Mouse (Mus musculus): Measurements from ENCODE around the gene Wwtr1.

DNA sequence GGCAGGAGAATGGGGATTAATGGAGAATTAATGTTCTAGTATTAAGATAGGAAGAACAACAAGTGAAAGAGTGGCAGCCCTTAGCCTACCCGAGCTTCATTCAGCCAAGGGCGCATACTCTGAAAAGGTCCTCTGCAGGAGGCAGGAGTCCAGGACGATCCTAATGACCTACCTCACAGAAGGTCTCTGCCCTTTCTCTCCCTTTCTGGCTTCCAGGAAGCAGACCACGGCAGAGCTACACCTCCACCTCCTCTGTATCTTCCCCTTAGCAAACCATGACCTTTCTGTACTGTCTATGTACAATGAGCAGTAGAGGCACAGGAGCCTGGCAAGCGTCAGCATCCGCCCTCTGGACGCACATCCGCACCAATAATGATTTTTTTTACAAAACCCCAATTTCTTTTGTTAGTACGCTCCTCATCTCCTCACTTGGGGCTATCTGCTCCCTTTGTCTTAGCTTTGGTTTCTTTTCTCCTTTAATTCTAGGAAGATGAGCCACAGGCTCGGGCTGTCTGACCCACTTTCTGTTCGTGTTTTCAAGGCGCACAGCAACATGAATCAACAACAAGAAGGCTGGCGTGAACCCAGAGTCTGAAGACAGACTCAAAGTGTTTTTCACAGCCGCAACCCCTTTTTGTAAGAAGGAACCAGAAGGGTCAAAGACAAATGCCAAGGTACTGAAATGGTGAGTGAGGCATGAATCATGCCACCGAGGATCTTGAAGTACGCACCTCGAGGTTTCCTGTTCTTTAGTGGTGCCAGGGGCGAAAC is 63.7 kb downstream of the Wwtr1 start:
- TF ChIP-seq GATA1 (IDR thresholded peaks at IDR 0.05; ENCODE audit: borderline replicate concordance, low read length) (no peak), FLI1 (IDR thresholded peaks at IDR 0.05; ENCODE audit: low read length) (no peak)
